Mouse (Mus musculus): ENCODE measurements around the gene Thoc7.

GRCm38 (mm10) chr14:13977498-13977897, 15.8 kb upstream of the Thoc7 start:
- TF ChIP-seq CTCF (IDR thresholded peaks at IDR 0.05; ENCODE audit: borderline replicate concordance, insufficient read depth, low read length) (no peak), POLR2A (IDR thresholded peaks at IDR 0.05; ENCODE audit: low read depth, low read length) (no peak)

All from embryonic fibroblast, embryonic 13.5 days (primary cell).